Mouse (Mus musculus) cerebellum, adult 2 months (tissue): Measurements from ENCODE around the gene Zcchc7.

Experiments used
- CTCF ChIP-seq: fragments of 200-500 bp; IDR thresholded peaks from 2 replicates; pipeline ENCODE4 v1.5.1; 2011; ENCODE audit warnings: low read depth, mild to moderate bottlenecking, control low read depth, low read length, moderate library complexity, borderline replicate concordance; ENCODE audit not compliant: insufficient read depth
- POLR2A ChIP-seq: fragments of 200-500 bp; IDR thresholded peaks from 2 replicates; pipeline ENCODE4 v1.6.1; 2011; ENCODE audit warnings: low read length, control low read depth, borderline replicate concordance; ENCODE audit not compliant: insufficient read depth

- TF ChIP-seq POLR2A (no peak), CTCF (no peak)
Measured at GRCm38 (mm10) chr4:44709091-44709695, 46.5 kb upstream of the Zcchc7 start.
